Mouse (Mus musculus): ENCODE data around the gene Nop53. TPM values are rescaled to one million over a fixed set of nuclear protein-coding genes. Genes with fewer than 3 reads are reported as not detected.

Nop53 gene
- polyA plus RNA-seq, 1 experiment = 283 TPM

- Histone ChIP-seq H3K27ac (ENCODE audit: insufficient read depth, low read length) (no peak overlapping the region), H3K36me3 (ENCODE audit: control insufficient read depth, insufficient read depth, low read length, poor library complexity, severe bottlenecking) (no peaks in the 10 kb centered on the region), H3K9me3 (replicated peaks; ENCODE audit: control insufficient read depth, insufficient read depth, low read length, poor library complexity, severe bottlenecking) (no peaks in the 10 kb centered on the region), H3K4me3 (ENCODE audit: low read depth, low read length) (peak overlapping the region; percentile 51), H3K9ac (ENCODE audit: low read depth, poor library complexity, severe bottlenecking) (0 out of 2 replicates have a peak overlapping the region, but pooled peaks have one; percentile 15), H3K4me1 (ENCODE audit: control insufficient read depth, insufficient read depth, low read length) (no peaks in the 10 kb centered on the region), H3K27me3 (ENCODE audit: control insufficient read depth, insufficient read depth, low read length, poor library complexity, severe bottlenecking) (no peaks in the 10 kb centered on the region)
- TF ChIP-seq EP300 (IDR thresholded peaks at IDR 0.05; ENCODE audit: insufficient read depth, low read depth, low read length) (0 out of 2 replicates have a peak, but pooled peaks have one; percentile 25), CTCF (IDR thresholded peaks at IDR 0.05; ENCODE audit: low read depth, low read length) (no peak)
These were observed 26.4 kb upstream of the Nop53 start for GRCm38 (mm10) chr7:15972247-15972646.

GRCm38 (mm10) chr7:15969674-15970073 is 23.8 kb upstream of the Nop53 start:
- no peaks in the 10 kb centered on the region for H3K9me3 ChIP-seq (replicated peaks; ENCODE audit: control insufficient read depth, insufficient read depth, low read length, poor library complexity, severe bottlenecking)
- no peak overlapping the region for H3K4me3 ChIP-seq (ENCODE audit: low read depth, low read length)
- no peaks in the 10 kb centered on the region for H3K36me3 ChIP-seq (ENCODE audit: control insufficient read depth, insufficient read depth, low read length, poor library complexity, severe bottlenecking)
- no peak overlapping the region for H3K27ac ChIP-seq (ENCODE audit: insufficient read depth, low read length)
- H3K4me1 ChIP-seq (ENCODE audit: control insufficient read depth, insufficient read depth, low read length) = no peaks in the 10 kb centered on the region
- H3K27me3 ChIP-seq (ENCODE audit: control insufficient read depth, insufficient read depth, low read length, poor library complexity, severe bottlenecking) = no peaks in the 10 kb centered on the region
- no peak for TF ChIP-seq POLR2A (IDR thresholded peaks at IDR 0.05; ENCODE audit: insufficient read depth, low read length)
- TF ChIP-seq EP300 (IDR thresholded peaks at IDR 0.05; ENCODE audit: insufficient read depth, low read depth, low read length) = no peak
- no peak for TF ChIP-seq CTCF (IDR thresholded peaks at IDR 0.05; ENCODE audit: low read depth, low read length)
- H3K9ac ChIP-seq (ENCODE audit: low read depth, poor library complexity, severe bottlenecking) = no peak overlapping the region

GRCm38 (mm10) chr7:15968322-15968721 is 22.4 kb upstream of the Nop53 start:
- no peak overlapping the region for H3K27ac ChIP-seq (ENCODE audit: insufficient read depth, low read length)
- H3K36me3 ChIP-seq (ENCODE audit: control insufficient read depth, insufficient read depth, low read length, poor library complexity, severe bottlenecking) = no peaks in the 10 kb centered on the region
- H3K9me3 ChIP-seq (replicated peaks; ENCODE audit: control insufficient read depth, insufficient read depth, low read length, poor library complexity, severe bottlenecking) = no peaks in the 10 kb centered on the region
- H3K27me3 ChIP-seq (ENCODE audit: control insufficient read depth, insufficient read depth, low read length, poor library complexity, severe bottlenecking) = no peaks in the 10 kb centered on the region
- H3K4me1 ChIP-seq (ENCODE audit: control insufficient read depth, insufficient read depth, low read length) = peaks cover under 1% of the 10 kb centered on the region
- TF ChIP-seq EP300 (IDR thresholded peaks at IDR 0.05; ENCODE audit: insufficient read depth, low read depth, low read length) (no peak), POLR2A (IDR thresholded peaks at IDR 0.05; ENCODE audit: insufficient read depth, low read length) (no peak)
- no peak overlapping the region for H3K9ac ChIP-seq (ENCODE audit: low read depth, poor library complexity, severe bottlenecking)
- H3K4me3 ChIP-seq (ENCODE audit: low read depth, low read length) = no peak overlapping the region

GRCm38 (mm10) chr7:15967312-15967711 is 21.4 kb upstream of the Nop53 start, which contains the start of gene Ehd2:
TSS of gene Ehd2 (minus strand) at chr7:15967567.
- H3K4me1 ChIP-seq (ENCODE audit: control insufficient read depth, insufficient read depth, low read length) = peaks cover 2% of the 10 kb centered on the region
- no peaks in the 10 kb centered on the region for H3K9me3 ChIP-seq (replicated peaks; ENCODE audit: control insufficient read depth, insufficient read depth, low read length, poor library complexity, severe bottlenecking)
- H3K27me3 ChIP-seq (ENCODE audit: control insufficient read depth, insufficient read depth, low read length, poor library complexity, severe bottlenecking) = no peaks in the 10 kb centered on the region
- no peaks in the 10 kb centered on the region for H3K36me3 ChIP-seq (ENCODE audit: control insufficient read depth, insufficient read depth, low read length, poor library complexity, severe bottlenecking)
- H3K27ac ChIP-seq (ENCODE audit: insufficient read depth, low read length) = no peak within 1 kb of the TSS
- H3K9ac ChIP-seq (ENCODE audit: low read depth, poor library complexity, severe bottlenecking) = peak within 1 kb of the TSS; percentile 47
- peak within 1 kb of the TSS; percentile 78 for H3K4me3 ChIP-seq (ENCODE audit: low read depth, low read length)
- peak; percentile 79 for TF ChIP-seq CTCF (IDR thresholded peaks at IDR 0.05; ENCODE audit: low read depth, low read length)
- no peak for TF ChIP-seq EP300 (IDR thresholded peaks at IDR 0.05; ENCODE audit: insufficient read depth, low read depth, low read length)
- no peak for TF ChIP-seq POLR2A (IDR thresholded peaks at IDR 0.05; ENCODE audit: insufficient read depth, low read length)

- H3K27me3 ChIP-seq (ENCODE audit: control insufficient read depth, insufficient read depth, low read length, poor library complexity, severe bottlenecking) = no peaks in the 10 kb centered on the region
- H3K4me1 ChIP-seq (ENCODE audit: control insufficient read depth, insufficient read depth, low read length) = peaks cover 2% of the 10 kb centered on the region
- TF ChIP-seq CTCF (IDR thresholded peaks at IDR 0.05; ENCODE audit: low read depth, low read length) (no peak), EP300 (IDR thresholded peaks at IDR 0.05; ENCODE audit: insufficient read depth, low read depth, low read length) (no peak), POLR2A (IDR thresholded peaks at IDR 0.05; ENCODE audit: insufficient read depth, low read length) (no peak)
- H3K4me3 ChIP-seq (ENCODE audit: low read depth, low read length) = no peak overlapping the region
- no peaks in the 10 kb centered on the region for H3K36me3 ChIP-seq (ENCODE audit: control insufficient read depth, insufficient read depth, low read length, poor library complexity, severe bottlenecking)
- no peak overlapping the region for H3K27ac ChIP-seq (ENCODE audit: insufficient read depth, low read length)
- H3K9ac ChIP-seq (ENCODE audit: low read depth, poor library complexity, severe bottlenecking) = no peak overlapping the region
- no peaks in the 10 kb centered on the region for H3K9me3 ChIP-seq (replicated peaks; ENCODE audit: control insufficient read depth, insufficient read depth, low read length, poor library complexity, severe bottlenecking)
These were observed 20.6 kb upstream of the Nop53 start for GRCm38 (mm10) chr7:15966489-15966888.

- Histone ChIP-seq H3K4me1 (ENCODE audit: control insufficient read depth, insufficient read depth, low read length) (peaks cover 2% of the 10 kb centered on the region), H3K4me3 (ENCODE audit: low read depth, low read length) (no peak overlapping the region), H3K27ac (ENCODE audit: insufficient read depth, low read length) (no peak overlapping the region), H3K36me3 (ENCODE audit: control insufficient read depth, insufficient read depth, low read length, poor library complexity, severe bottlenecking) (no peaks in the 10 kb centered on the region), H3K9me3 (replicated peaks; ENCODE audit: control insufficient read depth, insufficient read depth, low read length, poor library complexity, severe bottlenecking) (no peaks in the 10 kb centered on the region), H3K27me3 (ENCODE audit: control insufficient read depth, insufficient read depth, low read length, poor library complexity, severe bottlenecking) (no peaks in the 10 kb centered on the region), H3K9ac (ENCODE audit: low read depth, poor library complexity, severe bottlenecking) (no peak overlapping the region)
- TF ChIP-seq POLR2A (IDR thresholded peaks at IDR 0.05; ENCODE audit: insufficient read depth, low read length) (no peak), CTCF (IDR thresholded peaks at IDR 0.05; ENCODE audit: low read depth, low read length) (no peak), EP300 (IDR thresholded peaks at IDR 0.05; ENCODE audit: insufficient read depth, low read depth, low read length) (no peak)
These were observed 18.2 kb upstream of the Nop53 start for GRCm38 (mm10) chr7:15963798-15964652.
